Mouse (Mus musculus) megakaryocyte-erythroid progenitor cell, adult 5 weeks (primary cell): ENCODE data around the gene Olfr313. TPM values are rescaled to one million over a fixed set of nuclear protein-coding genes. Genes with fewer than 3 reads are reported as not detected.

Experiments
- polyA plus RNA-seq: library from polyadenylated mRNA; stranded (reverse); fragments of >175 nt; gene quantifications from 2 replicates; pipeline ENCODE4 v1.2.3, GENCODE M21; 2012

Olfr313 gene
- polyA plus RNA-seq = not detected in 2 replicates

DNA sequence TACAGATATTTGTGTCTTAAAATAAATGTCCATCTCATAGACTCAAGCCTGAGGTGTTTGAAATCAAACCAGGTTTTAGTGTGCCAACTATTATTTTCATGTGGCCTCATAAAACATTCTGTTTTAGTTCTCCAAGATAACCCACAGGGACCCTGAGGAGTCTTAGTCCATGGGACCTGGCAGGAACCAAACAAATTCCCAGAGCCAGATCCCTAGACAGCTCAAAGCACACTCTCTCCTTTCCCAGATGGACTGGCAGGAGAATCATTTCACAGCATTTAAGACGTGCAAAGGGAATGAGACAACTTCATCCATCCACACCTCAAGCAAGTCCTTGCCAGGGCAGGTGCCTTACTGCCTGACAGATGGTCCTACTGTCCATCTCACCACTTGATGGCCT lies at the start of gene Olfr313:
Gene Olfr313, plus strand, starts transcription at position 301 of the 400 bp plus-strand sequence.

DNA sequence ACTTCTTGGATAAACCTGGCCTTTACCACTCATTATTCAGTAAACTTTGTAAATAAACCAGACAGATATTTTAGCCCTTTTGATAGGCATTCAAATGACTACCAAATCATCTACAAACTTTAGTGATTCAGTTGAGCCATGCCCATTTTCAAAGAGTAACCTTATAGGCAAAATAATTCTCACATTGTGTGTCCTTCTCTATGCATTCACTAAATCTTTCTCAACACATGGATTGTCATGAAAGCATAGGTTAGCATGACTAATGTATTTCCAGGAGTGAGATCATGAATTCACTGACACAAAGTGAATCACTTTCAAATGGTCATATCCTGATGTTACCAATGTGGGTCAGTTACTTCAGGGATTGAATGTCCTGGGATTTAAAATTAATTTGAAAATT lies 41.9 kb upstream of the Olfr313 start, which contains the start of gene Olfr315:
Gene Olfr315, plus strand, starts transcription at position 301 of the 400 bp plus-strand sequence.

DNA sequence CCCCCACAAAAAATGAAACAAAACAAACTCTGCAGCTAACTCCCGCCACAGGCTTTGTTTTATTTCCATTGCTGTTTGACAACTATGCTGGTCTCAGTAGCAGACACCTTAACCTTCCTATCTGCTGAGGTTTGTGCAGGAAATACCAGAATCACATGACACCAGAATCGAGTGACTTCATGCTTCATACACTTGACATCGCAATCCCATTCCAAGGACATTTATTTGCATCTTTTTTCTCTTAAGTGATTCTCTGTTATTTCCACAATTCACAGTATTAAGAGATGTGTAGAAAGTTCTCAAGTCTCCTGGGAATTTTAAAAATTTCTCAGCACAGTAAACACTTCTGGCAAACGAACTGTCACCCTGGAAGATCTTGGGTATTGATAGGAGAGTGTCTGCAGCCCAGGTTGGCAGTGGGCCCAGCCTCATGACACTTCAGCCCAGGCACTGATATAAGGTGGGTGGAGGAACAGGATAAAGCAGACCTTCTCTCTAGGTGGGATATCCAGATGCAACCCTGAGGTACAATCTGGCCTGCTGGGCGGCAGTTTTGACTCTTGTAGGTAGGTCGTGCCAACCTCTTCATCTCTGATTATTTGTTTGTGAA lies 32.2 kb upstream of the Olfr313 start, which contains the start of gene Olfr314:
Gene Olfr314, plus strand, starts transcription at position 473 of the 610 bp plus-strand sequence.

GRCm38 (mm10) chr11:58801558-58802228 lies 13.1 kb upstream of the Olfr313 start, which contains the start of gene Fam183b:
Gene Fam183b, minus strand, starts transcription at chr11:58801960.

DNA sequence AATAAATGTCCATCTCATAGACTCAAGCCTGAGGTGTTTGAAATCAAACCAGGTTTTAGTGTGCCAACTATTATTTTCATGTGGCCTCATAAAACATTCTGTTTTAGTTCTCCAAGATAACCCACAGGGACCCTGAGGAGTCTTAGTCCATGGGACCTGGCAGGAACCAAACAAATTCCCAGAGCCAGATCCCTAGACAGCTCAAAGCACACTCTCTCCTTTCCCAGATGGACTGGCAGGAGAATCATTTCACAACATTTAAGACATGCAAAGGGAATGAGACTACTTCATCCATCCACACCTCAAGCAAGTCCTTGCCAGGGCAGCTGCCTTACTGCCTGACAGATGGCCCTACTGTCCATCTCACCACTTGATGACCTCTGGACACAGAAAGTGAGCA lies 14.1 kb downstream of the Olfr313 start, which contains the start of gene Olfr312:
Gene Olfr312, plus strand, starts transcription at position 301 of the 400 bp plus-strand sequence.

GRCm38 (mm10) chr11:58838951-58839350 lies 24.2 kb downstream of the Olfr313 start, which contains the start of gene Olfr311:
Gene Olfr311, plus strand, starts transcription at chr11:58839251.

DNA sequence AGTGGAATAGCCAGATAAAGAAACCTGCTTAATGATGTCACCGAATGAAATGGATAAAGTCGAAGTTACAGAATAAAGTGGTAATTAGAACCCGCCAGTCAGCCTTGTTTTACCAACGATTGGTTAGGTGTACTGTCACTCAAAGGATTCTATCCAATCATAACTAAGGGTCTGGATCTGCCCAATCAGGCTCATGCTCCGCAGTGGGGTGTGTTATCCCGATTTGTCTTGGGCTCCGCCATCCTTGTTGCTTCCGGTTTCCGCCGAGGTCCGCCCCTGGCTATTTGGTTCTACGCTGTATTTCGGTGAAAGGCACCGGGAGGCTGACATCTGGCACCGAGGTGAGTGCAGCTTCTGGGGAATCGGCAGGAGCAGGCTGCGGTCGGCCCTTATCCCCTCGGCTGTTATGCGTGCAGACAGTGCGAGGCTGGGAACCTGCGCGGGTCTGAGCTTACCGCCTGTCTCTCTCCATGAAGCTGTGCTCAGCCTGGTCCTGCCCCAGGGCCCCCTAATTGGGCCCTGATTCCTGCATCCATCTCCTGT lies 32.2 kb downstream of the Olfr313 start, which contains the start of gene Gm12258:
Gene Gm12258, plus strand, starts transcription at position 240 of the 543 bp plus-strand sequence.

DNA sequence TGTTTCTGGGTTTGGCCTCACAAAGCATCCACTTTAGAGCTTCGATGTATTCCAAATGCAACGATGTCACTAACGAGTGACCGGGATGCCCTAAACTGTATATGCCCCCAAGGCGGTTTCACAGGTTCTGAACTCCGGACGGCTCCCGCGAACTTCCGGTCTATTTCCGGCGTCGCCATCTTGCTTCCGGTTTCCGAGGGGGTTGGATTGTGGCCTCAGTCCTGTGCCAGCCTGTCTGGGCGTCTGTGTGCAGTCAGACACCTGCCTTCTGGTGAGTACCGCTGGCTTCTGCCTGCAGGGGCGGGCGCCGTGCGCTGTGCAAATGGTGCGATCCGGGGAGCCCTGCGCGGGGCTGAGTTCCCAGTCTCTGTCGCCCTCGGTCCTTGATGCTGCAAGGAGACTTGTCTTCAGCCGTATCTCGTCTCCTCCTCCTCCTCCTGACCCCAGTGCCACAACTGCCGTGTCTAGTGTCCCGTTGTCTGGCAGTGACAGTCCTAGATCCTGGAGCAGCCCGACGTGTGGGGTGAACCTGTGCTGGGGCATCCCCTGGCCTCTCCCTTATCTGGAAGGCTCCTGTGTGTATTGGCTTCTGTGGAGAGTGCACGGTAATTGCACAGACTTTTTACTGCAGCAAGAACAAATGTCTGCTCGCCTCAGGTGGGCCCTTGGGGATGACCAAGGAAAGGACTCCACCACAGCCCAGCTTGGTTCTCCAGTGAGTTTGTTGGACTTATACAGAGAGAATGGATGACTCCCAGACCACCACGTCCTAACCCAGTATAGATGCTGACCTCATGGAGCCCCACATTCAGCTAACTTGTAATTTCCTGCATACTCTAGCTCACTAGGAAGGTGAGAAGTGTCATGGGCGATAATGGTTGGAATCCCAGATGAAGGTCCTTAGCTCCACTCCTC lies 52.5 kb downstream of the Olfr313 start, which contains the start of gene 2810021J22Rik:
Gene 2810021J22Rik, plus strand, starts transcription at position 178 of the 915 bp plus-strand sequence.

Other genes starting within 250 kb of the Olfr313 start
- not detected in 2 replicates for gene Olfr224, start 244.4 kb upstream of the Olfr313 start, polyA plus RNA-seq
- gene Olfr325, start 237.3 kb upstream of the Olfr313 start, polyA plus RNA-seq = not detected in 2 replicates
- gene Olfr324, start 219.9 kb upstream of the Olfr313 start, polyA plus RNA-seq = not detected in 2 replicates
- gene 2210407C18Rik, start 198.9 kb upstream of the Olfr313 start, polyA plus RNA-seq = not detected in 2 replicates
- not detected in 2 replicates for gene Olfr323, start 184.5 kb upstream of the Olfr313 start, polyA plus RNA-seq
- gene Trim58, start 174.5 kb upstream of the Olfr313 start, polyA plus RNA-seq = 5.2 and 7.9 TPM in 2 replicates
- gene Olfr322, start 156.2 kb upstream of the Olfr313 start, polyA plus RNA-seq = 0.14 TPM in 1 of 2 replicates, not detected in the other
- not detected in 2 replicates for gene Olfr320, start 133.9 kb upstream of the Olfr313 start, polyA plus RNA-seq
- not detected in 2 replicates for gene Olfr319, start 115.8 kb upstream of the Olfr313 start, polyA plus RNA-seq
- gene Olfr318, start 91.0 kb upstream of the Olfr313 start, polyA plus RNA-seq = 0.05 and 0.06 TPM in 2 replicates
- gene Olfr317, start 75.8 kb upstream of the Olfr313 start, polyA plus RNA-seq = not detected in 2 replicates
- gene Olfr316, start 62.3 kb upstream of the Olfr313 start, polyA plus RNA-seq = not detected in 2 replicates
- gene Olfr315, start 41.8 kb upstream of the Olfr313 start, polyA plus RNA-seq = not detected in 2 replicates
- not detected in 2 replicates for gene Olfr314, start 32.0 kb upstream of the Olfr313 start, polyA plus RNA-seq
- gene Fam183b, start 13.0 kb upstream of the Olfr313 start, polyA plus RNA-seq = not detected in 2 replicates
- gene Olfr312, start 14.2 kb downstream of the Olfr313 start, polyA plus RNA-seq = 0.12 TPM in 1 of 2 replicates, not detected in the other
- gene Olfr311, start 24.3 kb downstream of the Olfr313 start, polyA plus RNA-seq = not detected in 2 replicates
- gene Gm12258, start 32.2 kb downstream of the Olfr313 start, polyA plus RNA-seq = 0.03 TPM in 1 of 2 replicates, not detected in the other
- 0.07 and 0.31 TPM in 2 replicates for gene 2810021J22Rik, start 52.2 kb downstream of the Olfr313 start, polyA plus RNA-seq
- 1.3 and 1.4 TPM in 2 replicates for gene Zfp39, start 89.2 kb downstream of the Olfr313 start, polyA plus RNA-seq
- gene Btnl10, start 102.9 kb downstream of the Olfr313 start, polyA plus RNA-seq = 3.1 and 3.4 TPM in 2 replicates
- gene Rnf187, start 123.9 kb downstream of the Olfr313 start, polyA plus RNA-seq = 297 and 316 TPM in 2 replicates
- 4.6 and 7.4 TPM in 2 replicates for gene Hist3h2ba, start 133.9 kb downstream of the Olfr313 start, polyA plus RNA-seq
- gene Hist3h2a, start 139.7 kb downstream of the Olfr313 start, polyA plus RNA-seq = 33.2 and 37.5 TPM in 2 replicates
- gene Trim17, start 139.7 kb downstream of the Olfr313 start, polyA plus RNA-seq = 0.24 and 0.28 TPM in 2 replicates
- 55.3 and 59.9 TPM in 2 replicates for gene Trim11, start 163.1 kb downstream of the Olfr313 start, polyA plus RNA-seq